Mouse (Mus musculus): Measurements from ENCODE around the gene AC170998.1. TPM values are rescaled to one million over a fixed set of nuclear protein-coding genes. Genes with fewer than 3 reads are reported as not detected.
A peak's percentile ranks its signal among the peaks of the same experiment; 100 is the strongest.
"Not testable (repeated sequence)": the region's sequence is repeated elsewhere in the genome, so short reads cannot be mapped to it uniquely, and the experiment has no call there.

AC170998.1 gene
- polyA plus RNA-seq, 1 experiment = 1.8 TPM

- TF ChIP-seq POLR2A (IDR thresholded peaks at IDR 0.05; ENCODE audit: extremely low read depth, insufficient read depth, low read length) (no peak), CTCF (IDR thresholded peaks at IDR 0.05; ENCODE audit: extremely low read depth, insufficient read depth, low read length) (no peak)
- no peaks in the 10 kb centered on the region for H3K4me1 ChIP-seq (ENCODE audit: control insufficient read depth, insufficient read depth, low read length)
- H3K27ac ChIP-seq (ENCODE audit: insufficient read depth, low read length) = no peak within 1 kb of the TSS
- peak within 1 kb of the TSS; percentile 10; the same call in 1 of the 2 replicates for H3K4me3 ChIP-seq (ENCODE audit: insufficient read depth, low read length)
Measured at GRCm38 (mm10) chr17:28769121-28769874, 43.4 kb downstream of the AC170998.1 start, which contains the start of gene Mapk13. Gene Mapk13 (plus strand): TSS chr17:28769297.

GRCm38 (mm10) chr17:28769875-28770421 lies 44.1 kb downstream of the AC170998.1 start:
- TF ChIP-seq CTCF (IDR thresholded peaks at IDR 0.05; ENCODE audit: extremely low read depth, insufficient read depth, low read length) = no peak
- TF ChIP-seq POLR2A (IDR thresholded peaks at IDR 0.05; ENCODE audit: extremely low read depth, insufficient read depth, low read length) = no peak

GRCm38 (mm10) chr17:28771289-28771688 lies 45.4 kb downstream of the AC170998.1 start:
- no peak for TF ChIP-seq CTCF (IDR thresholded peaks at IDR 0.05; ENCODE audit: extremely low read depth, insufficient read depth, low read length)
- TF ChIP-seq POLR2A (IDR thresholded peaks at IDR 0.05; ENCODE audit: extremely low read depth, insufficient read depth, low read length) = no peak

More at GRCm38 (mm10) chr17:28769875-28770421, 44.1 kb downstream of the AC170998.1 start:
- Histone ChIP-seq H3K27ac (ENCODE audit: insufficient read depth, low read length) (no peak overlapping the region), H3K4me1 (ENCODE audit: control insufficient read depth, insufficient read depth, low read length) (no peaks in the 10 kb centered on the region), H3K4me3 (ENCODE audit: insufficient read depth, low read length) (peak overlapping the region; percentile 10; the same call in 1 of the 2 replicates)

DNA sequence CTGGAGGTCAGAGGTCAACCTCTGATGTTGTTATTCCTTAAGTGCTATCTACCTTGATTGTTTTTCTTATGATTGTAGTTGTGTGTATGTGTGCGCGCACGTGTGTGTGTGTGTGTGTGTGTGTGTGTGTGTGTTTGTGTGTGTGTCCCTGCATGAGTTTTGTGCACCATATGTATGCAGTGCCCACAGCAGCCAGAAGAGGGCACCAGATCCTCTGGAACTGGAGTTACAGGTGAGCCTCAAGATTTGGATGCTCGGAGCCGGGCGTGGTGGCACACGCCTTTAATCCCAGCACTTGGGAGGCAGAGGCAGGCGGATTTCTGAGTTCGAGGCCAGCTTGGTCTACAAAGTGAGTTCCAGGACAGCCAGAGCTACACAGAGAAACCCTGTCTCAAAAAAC lies 48.4 kb downstream of the AC170998.1 start:
- H3K27ac ChIP-seq (ENCODE audit: insufficient read depth, low read length); H3K4me1 ChIP-seq (ENCODE audit: control insufficient read depth, insufficient read depth, low read length): not testable (repeated sequence)

More at GRCm38 (mm10) chr17:28771289-28771688, 45.4 kb downstream of the AC170998.1 start:
- no peaks in the 10 kb centered on the region for H3K4me1 ChIP-seq (ENCODE audit: control insufficient read depth, insufficient read depth, low read length)
- H3K27ac ChIP-seq (ENCODE audit: insufficient read depth, low read length) = no peak overlapping the region
- H3K4me3 ChIP-seq (ENCODE audit: insufficient read depth, low read length) = no peak overlapping the region

DNA sequence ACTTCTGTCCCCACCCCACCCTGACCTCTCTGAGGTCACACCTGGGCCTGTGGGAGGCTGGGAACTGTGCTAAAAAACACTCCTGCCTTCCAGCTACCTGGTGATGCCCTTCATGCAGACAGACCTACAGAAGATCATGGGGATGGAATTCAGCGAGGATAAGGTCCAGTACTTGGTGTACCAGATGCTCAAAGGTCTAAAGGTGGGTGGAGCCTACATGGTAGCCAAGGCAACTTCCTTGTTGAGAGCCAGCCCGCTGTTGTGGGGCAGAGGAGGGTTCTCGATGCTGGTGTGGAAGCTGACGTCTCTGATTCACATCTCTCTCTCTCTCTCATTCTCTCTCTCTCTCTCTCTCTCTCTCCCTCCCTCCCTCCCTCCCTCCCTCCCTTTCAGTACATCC lies 49.3 kb downstream of the AC170998.1 start:
- H3K4me1 ChIP-seq (ENCODE audit: control insufficient read depth, insufficient read depth, low read length) = no peaks in the 10 kb centered on the region
- no peak overlapping the region for H3K27ac ChIP-seq (ENCODE audit: insufficient read depth, low read length)
- no peak overlapping the region for H3K4me3 ChIP-seq (ENCODE audit: insufficient read depth, low read length)
- no peak for TF ChIP-seq POLR2A (IDR thresholded peaks at IDR 0.05; ENCODE audit: extremely low read depth, insufficient read depth, low read length)
- no peak for TF ChIP-seq CTCF (IDR thresholded peaks at IDR 0.05; ENCODE audit: extremely low read depth, insufficient read depth, low read length)

More for the DNA sequence above, 48.4 kb downstream of the AC170998.1 start:
- H3K4me3 ChIP-seq (ENCODE audit: insufficient read depth, low read length) = not testable (repeated sequence)

Other genes starting within 250 kb of the AC170998.1 start
- 13.5 and 17.7 TPM in 2 replicates for gene Fkbp5, start 208.6 kb upstream of the AC170998.1 start, polyA plus RNA-seq (2012; rRNA removed)
- not detected in 2 replicates for gene Armc12, start 195.3 kb upstream of the AC170998.1 start, polyA plus RNA-seq (2012; rRNA removed)
- gene Clpsl2, start 176.7 kb upstream of the AC170998.1 start, polyA plus RNA-seq (2012; rRNA removed) = not detected in 2 replicates
- gene Clps, start 165.3 kb upstream of the AC170998.1 start, polyA plus RNA-seq (2012; rRNA removed) = not detected in 2 replicates
- 4.5 and 5.1 TPM in 2 replicates for gene Lhfpl5, start 150.4 kb upstream of the AC170998.1 start, polyA plus RNA-seq (2012; rRNA removed)
- gene Srpk1, start 103.4 kb upstream of the AC170998.1 start, polyA plus RNA-seq (2012; rRNA removed) = 68.5 and 70.7 TPM in 2 replicates
- gene Slc26a8, start 35.9 kb upstream of the AC170998.1 start, polyA plus RNA-seq (2012; rRNA removed) = 10.7 and 12.0 TPM in 2 replicates
- gene Mapk14, start 34.8 kb upstream of the AC170998.1 start, polyA plus RNA-seq (2012; rRNA removed) = 125 and 127 TPM in 2 replicates
- 1.4 and 1.8 TPM in 2 replicates for gene Mapk13, start 43.2 kb downstream of the AC170998.1 start, polyA plus RNA-seq (2012; rRNA removed)
- 45.2 and 45.6 TPM in 2 replicates for gene Brpf3, start 75.0 kb downstream of the AC170998.1 start, polyA plus RNA-seq (2012; rRNA removed)
- 0.32 and 0.40 TPM in 2 replicates for gene Pnpla1, start 132.3 kb downstream of the AC170998.1 start, polyA plus RNA-seq (2012; rRNA removed)
- 7.6 and 7.9 TPM in 2 replicates for gene 4930539E08Rik, start 189.2 kb downstream of the AC170998.1 start, polyA plus RNA-seq (2012; rRNA removed)
- not detected in 2 replicates for gene Pxt1, start 217.8 kb downstream of the AC170998.1 start, polyA plus RNA-seq (2012; rRNA removed)
- gene Kctd20, start 225.9 kb downstream of the AC170998.1 start, polyA plus RNA-seq (2012; rRNA removed) = 46.5 and 50.0 TPM in 2 replicates

Data from cortical plate, adult 2 months (tissue).